Mouse (Mus musculus) forebrain, embryonic 11.5 days (tissue): ENCODE data around the gene Htr7. TPM values are rescaled to one million over a fixed set of nuclear protein-coding genes. Genes with fewer than 3 reads are reported as not detected.

Experiments used
- polyA plus RNA-seq: library from polyadenylated mRNA; unstranded; fragments of >200 nt; fragmentation: Nextera tagmentation; extraction: Ambion mirVana; gene quantifications from 2 replicates; pipeline ENCODE4 v1.2.1, GENCODE M21; 2014

Gene Htr7
- polyA plus RNA-seq, 1 experiment from 2014 or later, result 0.08 TPM

Other genes starting within 250 kb of the Htr7 start
- gene Rpp30, start 26.2 kb upstream of the Htr7 start, polyA plus RNA-seq, result 119 and 121 TPM in 2 replicates
- gene Ankrd1, start 62.6 kb upstream of the Htr7 start, polyA plus RNA-seq, result not detected in 2 replicates